Comparison of ENCODE assay signal across 24 mouse cellular contexts in genomic region chr2:49241715-49242114, GRCm38 (mm10).
A peak's percentile ranks its signal among the peaks of the same experiment; 100 is the strongest.
DNase-seq lines count a peak whose midpoint lies in the region; ATAC-seq and TF ChIP-seq lines count a peak whose summit lies in the region.
"Had no signal": no experiment of that assay in that cellular context is flagged by ENCODE, and none has a peak within 500 bp of the region (broad histone marks: within the 10 kb centered on the region; RNA-seq: fewer than 3 reads in every experiment).

No protein-coding gene starts in this region.

- H3K79me2 ChIP-seq in CH12.LX (replicated peaks; ENCODE audit: control insufficient read depth, extremely low read depth, insufficient read depth, poor library complexity, severe bottlenecking) = no peaks in the 10 kb centered on the region
- H3K79me2 ChIP-seq in MEL (ENCODE audit: control insufficient read depth, insufficient read depth, low read length, poor library complexity) = no peaks in the 10 kb centered on the region

- H3K27me3 ChIP-seq in CH12.LX (replicated peaks) = no peaks in the 10 kb centered on the region
- no peaks in the 10 kb centered on the region for H3K27me3 ChIP-seq in MEL (ENCODE audit: control insufficient read depth in 1 of 2, insufficient read depth in 2 of 2, low read length in 2 of 2)
- H3K27me3 ChIP-seq in splenic B cell, adult 2 months (ENCODE audit: control insufficient read depth, insufficient read depth, low read length, poor library complexity, severe bottlenecking) = no peaks in the 10 kb centered on the region
- no peaks in the 10 kb centered on the region for H3K27me3 ChIP-seq in midbrain, embryonic 11.5 days (ENCODE audit: control insufficient read depth, insufficient read depth, low read length)
- H3K27me3 ChIP-seq in neural tube, embryonic 15.5 days (replicated peaks) = no peaks in the 10 kb centered on the region
- H3K27me3 ChIP-seq: Patski had no signal

- H3K36me3 ChIP-seq in CH12.LX (replicated peaks in 1 of 2; ENCODE audit: control insufficient read depth in 1 of 2, insufficient read depth in 1 of 2, low read length in 1 of 2) (peaks cover 0 to 3% of the 10 kb centered on the region in 2 experiments), MEL (ENCODE audit: control insufficient read depth in 1 of 2, insufficient read depth in 2 of 2, low read length in 2 of 2) (no peaks in the 10 kb centered on the region)
- no peaks in the 10 kb centered on the region for H3K36me3 ChIP-seq in splenic B cell, adult 2 months (ENCODE audit: control insufficient read depth, insufficient read depth, low read length, poor library complexity, severe bottlenecking)
- H3K36me3 ChIP-seq in midbrain, embryonic 11.5 days (ENCODE audit: control insufficient read depth, insufficient read depth, low read length) = no peaks in the 10 kb centered on the region
- no peaks in the 10 kb centered on the region for H3K36me3 ChIP-seq in neural tube, embryonic 15.5 days

- H3K4me1 ChIP-seq in CH12.LX (ENCODE audit: control insufficient read depth in 1 of 2, insufficient read depth in 2 of 2) = peaks cover 0 to 2% of the 10 kb centered on the region in 2 experiments; a peak in 1 of 4 replicates
- no peaks in the 10 kb centered on the region for H3K4me1 ChIP-seq in MEL (ENCODE audit: control insufficient read depth in 1 of 2, insufficient read depth in 2 of 2, low read length in 2 of 2)
- H3K4me1 ChIP-seq in midbrain, embryonic 11.5 days (ENCODE audit: control insufficient read depth, insufficient read depth, low read length) = no peaks in the 10 kb centered on the region
- no peaks in the 10 kb centered on the region for H3K4me1 ChIP-seq in neural tube, embryonic 15.5 days

- TF ChIP-seq EP300 in CH12.LX (IDR thresholded peaks at IDR 0.05; ENCODE audit: low read length) = peak; percentile 48
- TF ChIP-seq EP300 in MEL (IDR thresholded peaks at IDR 0.05; ENCODE audit: low read depth in 1 of 2, low read length in 2 of 2) = no peak

- TF ChIP-seq CTCF in CH12.LX (conservative IDR thresholded peaks at IDR 0.05 in 1 of 2, IDR thresholded peaks at IDR 0.05 in 1 of 2; ENCODE audit: low read depth in 2 of 2, low read length in 2 of 2) (no peak), MEL (IDR thresholded peaks at IDR 0.05 in 2 of 3, conservative IDR thresholded peaks at IDR 0.05 in 1 of 3; ENCODE audit: control insufficient read depth in 1 of 3, insufficient read depth in 1 of 3, low read depth in 2 of 3, low read length in 3 of 3, poor library complexity in 1 of 3, severe bottlenecking in 1 of 3) (no peak)

- H3K9ac ChIP-seq in CH12.LX (ENCODE audit: insufficient read depth, low read depth) (no peak overlapping the region), MEL (ENCODE audit: control insufficient read depth, low read depth, low read length, poor library complexity, severe bottlenecking) (no peak overlapping the region)
- H3K9ac ChIP-seq in midbrain, embryonic 11.5 days (ENCODE audit: low read length) = no peak overlapping the region
- H3K9ac ChIP-seq in neural tube, embryonic 15.5 days (replicated peaks) = no peak overlapping the region

- 89% methylated on average over 4 of the region's 4 CpGs for WGBS in midbrain, embryonic 11.5 days
- WGBS in neural tube, embryonic 15.5 days = 90% methylated on average over 4 of the region's 4 CpGs

- H3K4me3 ChIP-seq in CH12.LX (replicated peaks in 1 of 3; ENCODE audit: low read depth in 2 of 3, low read length in 2 of 3, poor library complexity in 1 of 3) (no peak overlapping the region), MEL (ENCODE audit: control insufficient read depth in 1 of 2, insufficient read depth in 1 of 2, low read depth in 2 of 2, low read length in 2 of 2) (no peak overlapping the region)
- no peak overlapping the region for H3K4me3 ChIP-seq in midbrain, embryonic 11.5 days (ENCODE audit: low read depth, low read length)
- H3K4me3 ChIP-seq in neural tube, embryonic 15.5 days (replicated peaks) = no peak overlapping the region

- no peak overlapping the region for H3K4me2 ChIP-seq in CH12.LX (ENCODE audit: insufficient read depth, low read depth, poor library complexity, severe bottlenecking)
- H3K4me2 ChIP-seq in midbrain, embryonic 11.5 days = no peak overlapping the region
- no peak overlapping the region for H3K4me2 ChIP-seq in neural tube, embryonic 15.5 days

- dilution Hi-C loops in CH12.LX (cut with MboI; ENCODE audit: extremely low pct_ligation_motif_present, extremely low pct_unique_long_range_greater_than_20kb, low sequenced_read_pairs) = no loop called here

- no peak overlapping the region for H3K27ac ChIP-seq in CH12.LX (ENCODE audit: insufficient read depth, low read depth)
- no peak overlapping the region for H3K27ac ChIP-seq in MEL (ENCODE audit: control insufficient read depth, low read depth, low read length)
- H3K27ac ChIP-seq in midbrain, embryonic 11.5 days (ENCODE audit: low read depth, low read length) = no peak overlapping the region
- H3K27ac ChIP-seq in neural tube, embryonic 15.5 days (replicated peaks) = no peak overlapping the region

- DNase-seq in A20 (ENCODE audit: low read depth, low spot score) = peak; percentile 26
- peak; percentile 9 for DNase-seq in CH12.LX (ENCODE audit: extremely low read depth)
- peak; percentile 9 for DNase-seq in MEL (ENCODE audit: low read depth, low spot score)
- DNase-seq in splenic B cell, adult 2 months (ENCODE audit: low read depth, low spot score) = peak; percentile 16
- no peak for DNase-seq in midbrain, embryonic 11.5 days (ENCODE audit: low spot score, missing footprints)
- DNase-seq in adrenal gland, adult 8-10 months = no peak
- DNase-seq in lung, postnatal 25 days (ENCODE audit: low spot score) = no peak
- DNase-seq: adrenal gland, adult 2 months; adrenal gland, postnatal 10 days; adrenal gland, postnatal 14 days; adrenal gland, postnatal 25 days; adrenal gland, postnatal 36 days; B cell, adult 2 months; cerebellum, adult 11 months; cerebellum, adult 11-12 months; cerebellum, adult 18-20 months; cerebellum, adult 2 months; cerebellum, adult 8-10 months; cerebellum, adult 9-10 months had no signal

- no peaks in the 10 kb centered on the region for H3K9me3 ChIP-seq in CH12.LX (replicated peaks; ENCODE audit: low read length)
- H3K9me3 ChIP-seq in MEL (replicated peaks; ENCODE audit: insufficient read depth, low read length) = no peaks in the 10 kb centered on the region
- H3K9me3 ChIP-seq in midbrain, embryonic 11.5 days (ENCODE audit: control insufficient read depth, low read length) = no peaks in the 10 kb centered on the region
- H3K9me3 ChIP-seq in neural tube, embryonic 15.5 days (replicated peaks) = 0 out of 2 replicates have a peak, but pooled peaks cover 4% of the 10 kb centered on the region
- H3K9me3 ChIP-seq: G1E had no signal

- TF ChIP-seq RAD21 in CH12.LX (IDR thresholded peaks at IDR 0.05; ENCODE audit: low read depth, low read length) = no peak
- no peak for TF ChIP-seq RAD21 in MEL (IDR thresholded peaks at IDR 0.05; ENCODE audit: low read depth, low read length)

- in situ Hi-C loops in CH12.LX (cut with MboI; ENCODE audit: low pct_ligation_motif_present, low pct_unique_long_range_greater_than_20kb, low sequenced_read_pairs) = no loop called here

- no peak for TF ChIP-seq POLR2A in CH12.LX (IDR thresholded peaks at IDR 0.05; ENCODE audit: low read depth, low read length)
- TF ChIP-seq POLR2A in MEL (IDR thresholded peaks at IDR 0.05; ENCODE audit: control insufficient read depth in 1 of 2, insufficient read depth in 1 of 2, low read depth in 1 of 2, low read length in 2 of 2, poor library complexity in 1 of 2) = no peak

- ATAC-seq in midbrain, embryonic 11.5 days (ENCODE audit: low FRiP score) = no peak
- ATAC-seq in neural tube, embryonic 15.5 days (ENCODE audit: low FRiP score) = no peak
- ATAC-seq: activated CD4-positive, CD25-positive, alpha-beta regulatory T cell, adult 4 months; CD4-positive, CD25-positive, alpha-beta regulatory T cell, adult 4 months; Patski had no signal

TF ChIP-seq in CH12.LX, 34 proteins besides CTCF, POLR2A, EP300 and RAD21:
- TF ChIP-seq RCOR1 (conservative IDR thresholded peaks at IDR 0.05; ENCODE audit: low read depth, low read length) = no peak
- peak; percentile 84 for TF ChIP-seq ZNF384 (IDR thresholded peaks at IDR 0.05; ENCODE audit: low read depth, low read length)
TF ChIP-seq in CH12.LX: peak in this region for 1.

TF ChIP-seq in MEL, 35 proteins besides CTCF, POLR2A, EP300 and RAD21:
- TF ChIP-seq ZNF384 (IDR thresholded peaks at IDR 0.05; ENCODE audit: low read depth, low read length) (peak; percentile 80), TCF12 (IDR thresholded peaks at IDR 0.05; ENCODE audit: low read depth, low read length) (no peak)

Comparison
In these comparisons a context has a peak if more than half of its experiments do, and no peak if none do; other contexts are left out.
1. DNase-seq: peak in A20 (single experiment), CH12.LX (single experiment), MEL (single experiment) and splenic B cell, adult 2 months (single experiment); none in midbrain, embryonic 11.5 days (single experiment), adrenal gland, adult 8-10 months (single experiment) and lung, postnatal 25 days (single experiment).